Mouse (Mus musculus): ENCODE results near the gene Pign. TPM values are rescaled to one million over a fixed set of nuclear protein-coding genes. Genes with fewer than 3 reads are reported as not detected.

Gene Pign
- polyA plus RNA-seq (2017; shearing (Covaris generic)): 10 to 100 TPM; 16.4 to 18.6 TPM

DNA sequence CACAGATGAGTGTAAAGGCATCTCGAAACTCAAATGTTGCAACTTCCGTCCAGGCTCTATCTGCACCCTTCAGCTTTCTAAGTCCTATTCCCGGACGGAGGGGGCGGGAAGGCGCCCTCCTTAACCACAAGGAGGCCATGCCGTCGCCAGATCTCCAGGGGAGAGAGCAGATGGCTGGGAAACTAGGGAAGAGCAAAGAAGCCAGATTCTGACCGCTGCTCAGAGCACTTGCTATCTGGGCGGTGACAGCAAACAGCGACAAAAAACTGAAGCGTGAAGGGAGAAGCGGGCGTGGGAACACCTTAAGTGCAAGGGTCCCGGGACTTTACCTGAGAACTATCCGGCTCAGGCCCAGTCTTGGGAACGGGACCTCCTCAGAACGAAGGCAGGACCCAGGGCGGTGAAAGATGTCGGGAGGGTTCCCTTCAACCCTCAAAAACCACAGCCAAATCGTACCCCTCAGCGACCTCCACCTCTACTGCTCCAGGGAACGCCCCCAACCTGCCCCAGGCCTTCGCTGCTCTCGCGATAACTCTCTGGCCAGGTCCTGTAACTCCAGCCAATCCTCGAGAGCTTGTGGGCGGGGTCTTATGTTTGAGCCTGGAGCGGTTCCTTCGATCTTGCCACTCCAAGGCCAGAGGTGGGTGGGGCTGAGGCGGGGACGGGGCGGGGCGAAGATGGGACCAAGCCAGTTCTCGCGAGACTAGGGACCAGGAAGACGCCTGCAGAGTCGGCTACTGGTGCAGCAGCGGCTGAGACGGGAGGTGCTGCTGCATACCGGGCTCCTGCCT lies at the start of gene Pign, which contains the start of gene Relch:
Gene Pign (minus strand): TSS at position 507 of the 791 bp plus-strand sequence.
Gene Relch (plus strand): TSS at position 691 of the 791 bp plus-strand sequence.
- peak; percentile 92 for ATAC-seq

DNA sequence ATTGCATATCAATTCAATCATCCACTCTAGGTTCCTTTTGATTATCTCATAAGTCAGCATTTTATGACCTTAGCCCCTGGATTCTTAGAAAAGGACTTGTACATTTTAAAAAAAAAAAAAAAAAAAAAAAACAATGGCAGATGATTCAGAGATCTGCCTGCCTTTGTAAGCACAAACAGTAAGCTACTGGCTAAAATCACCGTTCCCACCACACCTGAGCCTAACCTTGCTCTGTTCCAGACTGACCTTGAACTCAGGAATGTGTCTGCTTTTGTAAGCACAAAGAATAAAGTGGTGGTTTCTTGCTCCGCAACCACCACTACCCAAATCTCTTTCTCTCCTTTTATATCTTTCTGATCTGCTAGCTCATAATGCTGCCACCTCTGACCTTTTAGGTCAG lies 49.3 kb upstream of the Pign start:
- ATAC-seq: no peak

DNA sequence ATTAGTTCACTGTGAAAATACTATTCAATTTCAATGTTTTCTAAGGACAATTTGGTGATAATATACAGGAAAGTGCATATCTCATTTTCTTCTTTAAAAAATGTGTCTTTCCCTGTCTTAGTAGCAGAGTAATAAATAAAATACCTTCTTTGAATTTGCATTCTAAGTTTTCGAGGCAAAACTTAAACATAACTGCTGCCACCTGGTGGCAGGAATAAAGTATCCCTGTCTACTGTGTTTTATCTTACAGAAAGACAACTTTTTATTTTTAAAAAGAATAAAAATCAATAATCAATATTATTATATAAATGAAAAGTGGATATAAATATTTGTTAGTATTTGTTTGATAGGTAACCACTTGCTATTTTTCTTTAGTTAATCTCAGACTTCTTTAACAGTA lies 47.8 kb upstream of the Pign start:
- peak; percentile 42 for ATAC-seq

DNA sequence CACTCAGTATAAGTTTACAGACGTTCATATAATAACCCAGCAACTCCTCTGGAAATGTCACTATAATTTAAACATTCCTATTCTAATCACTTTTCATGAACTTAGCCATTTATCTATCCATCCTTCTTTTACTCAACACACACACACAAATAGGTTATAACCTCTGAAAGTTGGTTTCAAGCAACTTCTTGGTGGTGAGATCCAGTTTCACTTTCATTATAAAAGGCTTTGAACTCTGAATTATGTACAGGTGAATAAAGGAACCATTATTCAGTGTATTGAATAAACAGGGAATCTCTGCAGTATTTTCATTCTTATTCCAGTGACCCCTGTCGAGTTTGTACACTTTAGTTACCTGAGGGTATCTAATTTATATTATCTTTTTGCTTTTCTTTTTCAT lies 45.9 kb upstream of the Pign start:
- peak; percentile 89 for ATAC-seq

DNA sequence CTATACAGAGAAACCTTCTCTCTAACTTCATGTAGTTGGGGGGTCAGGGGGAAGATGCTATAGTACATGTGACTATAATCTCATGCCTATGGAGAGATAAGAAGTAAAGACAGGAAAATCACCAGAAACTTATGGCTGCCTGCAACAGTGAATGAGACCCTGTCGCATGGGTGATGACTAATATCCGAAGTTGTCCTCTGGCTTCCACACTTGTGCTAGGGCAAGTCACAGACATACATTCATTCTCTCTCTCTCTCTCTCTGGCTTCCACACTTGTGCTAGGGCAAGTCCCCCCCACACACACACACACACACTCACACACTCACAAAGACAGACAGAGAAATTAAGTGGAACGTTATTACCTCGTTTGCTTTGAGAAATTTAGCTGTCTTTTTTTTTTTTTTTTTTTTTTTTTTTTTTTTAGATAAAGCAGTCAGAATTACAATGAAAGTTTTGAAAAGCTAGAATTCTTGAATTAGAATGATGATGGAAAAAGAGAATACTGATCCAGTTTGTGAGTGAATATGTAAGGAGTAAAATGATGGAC lies 37.6 kb upstream of the Pign start:
- no peak for ATAC-seq

DNA sequence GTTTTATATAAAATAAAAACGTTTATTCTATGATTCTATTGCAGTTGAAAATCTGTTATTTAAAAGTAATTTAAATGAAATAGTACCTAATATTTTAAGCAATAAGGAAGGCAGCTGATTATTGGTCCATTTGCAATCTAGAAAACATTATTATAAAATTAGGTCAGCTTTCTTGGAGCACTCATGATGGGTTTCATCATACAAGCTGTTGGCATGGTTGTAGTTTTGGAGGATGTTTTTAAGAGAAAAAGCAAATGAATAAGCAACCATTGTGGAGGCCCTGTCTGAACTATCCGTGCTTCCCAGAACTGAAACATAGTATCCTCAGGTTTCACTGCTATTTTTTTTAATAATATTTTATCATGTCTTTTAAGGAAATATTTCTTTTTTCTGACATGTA lies 32.1 kb upstream of the Pign start:
- ATAC-seq: no peak

DNA sequence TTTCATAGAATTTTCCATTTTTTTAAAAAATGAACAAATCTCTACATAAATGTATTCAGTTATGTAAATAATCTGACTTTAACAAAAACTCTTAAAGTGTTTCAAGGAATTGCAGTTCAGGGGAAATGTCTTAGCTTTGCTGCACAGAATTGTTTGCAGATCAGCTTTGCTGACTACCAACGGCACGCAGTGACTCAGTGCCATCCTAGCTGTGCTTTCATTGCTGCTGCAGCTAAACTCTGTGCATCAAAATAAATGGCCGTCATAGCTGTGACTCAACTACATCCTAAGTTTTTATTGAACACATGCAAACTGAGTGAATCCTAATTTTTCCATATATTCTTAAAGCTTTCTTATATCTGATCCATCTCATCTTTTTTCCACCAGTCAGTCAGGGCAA lies 22.0 kb upstream of the Pign start:
- no peak for ATAC-seq

DNA sequence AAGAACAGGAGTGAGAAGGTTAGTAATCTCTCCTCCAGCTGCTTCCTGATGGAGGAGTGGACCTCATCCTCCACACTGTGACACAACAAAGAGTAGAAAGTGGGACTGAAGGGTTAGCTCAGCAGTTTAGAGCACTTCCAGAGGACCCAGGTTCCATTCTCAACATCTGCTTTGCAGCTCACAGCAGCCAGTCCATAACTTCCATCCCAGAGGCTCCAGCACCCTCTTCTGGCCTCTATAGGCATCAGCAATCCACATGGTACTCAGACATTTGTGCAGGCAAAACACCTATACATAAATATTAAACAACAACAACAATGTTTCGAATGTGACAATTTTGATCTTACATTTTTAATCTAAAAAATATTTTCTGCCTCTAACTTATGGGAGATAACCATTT lies 17.1 kb upstream of the Pign start:
- peak; percentile 81 for ATAC-seq

DNA sequence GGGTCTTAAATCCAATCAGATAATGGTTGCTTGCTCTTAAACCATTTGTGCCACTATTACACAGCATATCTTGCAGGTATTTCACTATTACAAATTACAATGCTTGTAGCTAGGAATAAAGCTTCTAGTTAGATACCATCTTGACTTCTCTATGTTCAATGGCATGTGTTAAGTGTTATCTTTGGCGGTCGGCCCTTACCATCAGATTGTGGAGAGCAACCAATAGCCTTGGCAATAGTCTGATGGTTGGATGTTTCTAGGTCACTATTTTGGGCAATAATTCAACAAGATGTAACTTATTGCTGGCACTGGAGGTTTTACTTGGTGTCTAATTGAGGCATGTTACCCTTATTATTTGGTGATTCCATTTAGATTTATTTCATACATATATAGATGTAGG lies 11.3 kb upstream of the Pign start:
- ATAC-seq: no peak

DNA sequence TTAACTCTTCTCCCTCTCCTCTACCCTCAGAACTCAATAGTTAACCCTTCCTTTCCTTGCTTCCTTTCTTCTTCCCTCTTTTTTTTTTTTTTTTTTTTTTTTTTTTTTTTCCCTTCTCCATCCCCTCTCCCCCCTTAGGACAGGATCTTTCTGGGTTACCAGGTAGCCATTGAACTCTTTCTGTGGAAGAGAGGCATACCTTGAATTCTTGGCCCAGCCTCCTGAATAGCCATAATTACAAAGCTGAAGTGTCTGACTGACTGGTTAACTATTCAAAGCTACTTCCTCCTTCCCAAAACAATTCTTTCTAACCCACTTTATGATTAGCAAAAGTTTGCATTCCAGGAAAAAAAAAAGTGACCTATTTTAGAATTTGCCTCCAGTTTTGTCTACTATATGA lies 6.2 kb upstream of the Pign start:
- ATAC-seq: no peak

DNA sequence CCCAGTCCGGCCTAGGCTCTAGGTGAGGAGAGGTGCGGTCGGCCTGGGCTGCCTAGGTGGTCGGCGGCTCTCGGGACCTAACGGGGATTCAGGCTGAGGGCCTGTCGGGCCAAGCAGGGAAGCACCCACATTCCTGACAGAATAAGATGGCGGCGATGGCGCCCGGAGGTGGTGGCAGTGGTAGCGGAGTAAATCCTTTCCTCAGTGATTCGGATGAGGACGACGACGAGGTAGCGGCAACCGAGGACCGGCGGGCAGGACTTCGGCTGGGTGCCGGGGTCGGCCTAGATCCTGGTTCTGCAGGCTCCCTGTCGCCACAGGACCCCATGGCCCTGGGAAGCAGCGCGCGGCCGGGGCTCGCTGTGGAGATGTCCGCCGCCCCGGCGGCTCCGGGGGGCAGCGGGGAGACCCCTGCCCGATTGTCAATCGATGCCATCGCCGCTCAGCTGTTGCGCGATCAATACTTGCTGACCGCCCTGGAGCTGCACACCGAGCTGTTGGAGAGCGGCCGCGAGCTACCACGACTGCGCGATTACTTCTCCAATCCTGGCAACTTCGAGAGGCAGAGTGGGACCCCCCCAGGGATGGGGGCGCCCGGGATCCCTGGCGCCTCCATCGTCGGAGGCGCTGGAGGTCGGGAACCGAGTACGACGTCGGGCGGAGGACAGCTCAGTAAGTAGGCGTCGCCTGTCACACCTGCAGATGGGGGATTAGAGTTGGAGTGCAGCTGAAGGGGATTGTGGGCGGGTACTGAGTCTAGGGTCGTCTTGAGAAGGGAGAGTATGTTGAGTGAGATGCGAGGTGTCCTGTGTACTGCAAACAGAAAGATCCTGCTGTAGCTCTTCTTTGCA lies 710 bp upstream of the Pign start:
- peak; percentile 24 for ATAC-seq

DNA sequence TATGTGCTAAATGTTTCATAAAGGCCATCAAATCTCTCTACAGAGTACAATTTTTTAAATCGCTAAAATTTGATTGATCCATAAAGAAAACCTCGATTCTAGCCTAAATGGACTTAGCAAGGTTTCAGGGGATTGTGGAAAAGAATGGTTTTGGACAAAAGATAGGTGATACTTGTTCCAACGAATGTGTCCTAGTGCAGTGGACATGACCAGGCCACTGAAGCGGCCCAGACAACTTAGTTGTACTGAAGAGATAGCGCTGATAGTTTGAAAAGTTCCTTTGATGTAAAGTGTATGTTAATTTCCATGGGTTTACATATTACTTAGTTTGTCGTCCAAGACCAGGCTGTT lies 682 bp downstream of the Pign start:
- no peak for ATAC-seq

DNA sequence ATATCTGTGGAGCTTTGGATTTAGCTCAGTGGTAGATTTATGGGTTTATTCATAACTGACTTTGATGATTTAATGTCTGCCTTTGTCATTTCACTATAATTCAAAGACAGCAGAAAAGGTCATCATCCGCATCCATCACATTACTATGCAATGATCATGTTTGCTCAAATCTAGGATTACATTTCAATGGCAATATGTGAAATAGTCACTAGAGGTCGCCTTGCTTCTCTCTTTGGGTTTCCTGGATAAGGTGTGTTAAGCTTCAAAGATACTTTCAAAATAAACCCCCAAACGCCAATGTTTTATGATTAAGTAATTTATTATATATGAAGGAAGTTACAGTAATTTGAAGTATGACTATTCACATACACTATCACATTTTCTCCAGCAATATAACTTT lies 3.5 kb downstream of the Pign start:
- ATAC-seq: peak; percentile 21

DNA sequence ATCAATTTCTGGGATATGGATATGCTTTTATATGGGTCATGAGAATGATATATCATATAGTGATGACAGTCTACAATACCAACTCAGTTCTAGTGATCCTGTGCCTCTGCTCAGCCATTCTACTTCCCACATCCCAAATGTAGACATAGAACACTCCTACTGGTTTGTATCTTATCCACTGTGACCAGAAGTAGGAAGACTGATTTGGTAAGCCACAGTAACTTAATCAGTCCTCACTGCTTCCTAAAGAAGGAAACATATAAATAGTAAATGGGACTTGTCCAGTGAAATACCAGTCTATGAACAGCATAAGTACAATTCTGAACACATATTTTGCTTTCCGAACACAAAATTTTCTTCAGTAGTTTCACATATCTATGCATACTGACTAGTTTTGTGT lies 9.5 kb downstream of the Pign start:
- ATAC-seq: no peak

DNA sequence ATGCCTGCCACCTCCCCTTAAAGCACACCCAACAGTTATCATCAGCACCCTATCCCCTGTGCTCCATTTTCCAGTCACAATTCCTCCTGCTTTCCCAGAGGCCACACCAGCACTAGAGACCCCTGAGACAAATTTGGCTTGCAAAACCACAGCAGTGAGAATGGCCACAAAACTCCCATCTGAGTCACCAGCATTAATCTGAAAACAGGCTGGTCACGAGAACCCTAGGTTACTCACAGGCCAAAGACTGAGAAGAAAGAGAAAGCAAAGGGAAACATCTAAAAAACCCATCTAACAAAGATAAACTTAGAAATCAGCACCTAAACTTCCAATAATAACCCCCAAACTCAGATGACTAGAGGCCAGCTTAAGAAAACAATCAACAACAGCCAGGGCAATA lies 12.8 kb downstream of the Pign start:
- no peak for ATAC-seq

DNA sequence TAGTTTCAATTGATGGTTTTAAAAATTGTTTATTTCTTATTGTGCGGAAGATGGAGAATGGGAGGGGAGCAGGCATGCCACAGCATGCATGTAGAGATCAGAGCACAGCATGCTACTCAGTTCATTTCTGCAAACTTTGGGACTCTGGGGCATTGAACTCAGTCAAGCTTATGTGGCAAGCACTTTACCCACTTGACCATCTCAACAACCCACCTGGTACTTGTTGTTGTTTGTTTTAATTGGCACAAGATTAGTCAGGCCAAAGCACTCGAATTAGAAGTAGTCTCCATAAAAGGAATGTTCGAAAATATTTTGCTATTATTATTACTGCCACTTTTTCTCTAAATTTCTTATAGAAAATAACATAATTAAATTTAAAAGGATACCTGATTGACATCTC lies 19.4 kb downstream of the Pign start:
- ATAC-seq: no peak

DNA sequence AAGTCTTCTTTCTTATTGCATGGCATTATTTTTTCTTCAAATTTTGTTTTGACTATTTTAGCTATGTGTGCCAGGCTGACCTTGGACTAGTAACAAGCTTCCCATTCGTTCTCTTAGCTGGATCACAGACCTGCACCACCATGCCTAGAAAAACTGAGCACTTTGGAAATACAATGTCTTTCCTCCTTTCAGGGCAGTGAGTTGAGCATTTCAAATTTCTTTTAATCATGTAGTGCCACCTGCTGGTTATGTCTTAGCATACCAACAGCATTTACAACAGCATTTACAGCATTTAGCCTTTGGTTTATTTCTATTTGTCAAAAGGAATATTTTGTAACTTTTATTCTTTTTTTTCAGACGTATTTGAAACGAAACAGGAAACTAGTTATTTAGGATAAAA lies 33.0 kb downstream of the Pign start:
- peak; percentile 54 for ATAC-seq

DNA sequence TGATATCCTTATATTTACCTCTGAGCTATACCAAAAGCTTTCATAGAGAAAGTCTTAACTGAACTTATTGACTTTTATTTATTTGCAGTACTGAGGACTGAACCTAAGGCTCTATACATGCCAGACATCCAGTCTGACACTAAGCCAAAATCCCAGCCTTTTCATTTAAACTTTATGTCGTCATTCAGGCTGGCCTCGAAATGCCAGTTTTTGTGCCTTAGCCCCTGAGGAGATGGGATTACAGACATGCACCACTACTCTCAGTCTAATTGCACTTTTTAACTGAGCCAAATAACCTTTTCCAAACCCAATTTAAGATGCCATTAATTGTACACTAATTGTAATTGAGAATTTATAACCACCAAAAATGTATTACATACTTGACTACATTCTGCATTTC lies 73.8 kb downstream of the Pign start:
- no peak for ATAC-seq

DNA sequence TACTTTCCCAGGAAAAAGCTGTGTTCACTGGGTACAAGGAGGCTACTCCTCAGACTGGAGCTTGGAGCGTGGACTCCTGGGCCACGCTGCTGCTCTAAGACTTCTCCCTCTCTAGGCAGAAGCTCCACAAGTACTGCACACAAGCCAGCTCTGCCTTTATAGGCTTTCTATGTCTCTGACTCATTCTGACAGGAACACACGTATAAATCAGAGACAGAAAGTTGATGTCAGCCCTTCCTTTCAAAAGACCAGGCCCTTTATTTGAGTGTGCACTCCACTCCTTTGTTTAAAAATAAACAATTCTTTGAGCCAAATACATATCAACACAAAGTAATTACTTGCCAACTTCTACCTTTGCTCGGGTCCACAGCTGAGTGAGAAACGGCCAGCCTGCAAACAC lies 74.8 kb downstream of the Pign start:
- no peak for ATAC-seq

DNA sequence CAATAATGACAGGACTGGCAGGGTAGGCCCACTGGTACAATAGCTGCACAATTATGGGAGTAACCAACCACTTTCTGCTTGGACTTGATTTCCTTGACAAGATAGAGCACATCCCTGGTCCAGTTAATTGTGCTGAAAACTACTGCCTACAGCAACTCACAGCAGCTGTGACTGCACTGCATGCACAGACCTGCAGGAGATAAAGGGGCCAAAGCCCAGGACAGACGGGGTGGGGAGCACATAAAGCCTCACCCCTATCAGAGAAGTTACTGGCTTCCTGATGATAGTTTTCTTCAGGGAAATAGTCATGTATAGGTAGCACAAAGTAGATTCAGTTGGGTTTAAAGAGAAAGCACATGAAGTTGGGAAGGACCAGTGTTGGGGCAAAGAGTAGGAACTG lies 80.7 kb downstream of the Pign start:
- ATAC-seq: no peak

DNA sequence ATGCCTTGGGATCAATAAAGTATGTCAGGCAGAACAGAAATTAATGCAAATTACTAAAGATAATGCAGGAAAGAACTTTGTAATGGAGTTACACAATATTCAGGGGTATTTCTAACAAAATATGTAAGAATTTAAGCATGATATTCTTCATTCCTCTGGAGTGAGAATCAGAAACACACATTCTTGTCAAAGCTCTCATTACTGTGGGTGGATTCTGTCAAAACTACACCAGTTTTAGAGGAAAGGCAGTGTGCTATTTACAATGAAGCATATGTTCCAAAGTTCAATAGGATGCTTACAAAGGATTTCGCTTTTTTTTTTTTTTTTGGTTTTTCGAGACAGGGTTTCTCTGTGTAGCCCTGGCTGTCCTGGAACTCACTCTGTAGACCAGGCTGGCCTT lies 82.6 kb downstream of the Pign start:
- ATAC-seq: no peak

DNA sequence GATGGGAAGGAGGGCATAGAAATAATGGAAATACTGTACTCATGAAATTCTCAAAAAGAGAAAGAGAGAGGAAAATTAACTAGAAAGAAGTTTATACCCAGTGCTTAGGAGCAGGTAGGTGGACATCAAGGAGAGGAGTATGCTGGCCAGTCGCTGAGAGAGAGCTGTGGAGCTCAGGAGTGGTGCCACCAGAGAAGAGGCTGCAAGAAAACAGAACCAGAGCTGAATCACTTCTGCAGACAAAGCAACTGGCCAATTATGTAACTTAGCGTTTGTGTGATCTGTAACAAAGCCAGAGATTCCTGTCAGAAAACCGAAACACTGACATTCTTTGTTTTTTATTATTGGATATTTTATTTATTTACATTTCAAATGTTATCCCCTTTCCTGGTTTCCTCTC lies 97.4 kb downstream of the Pign start:
- ATAC-seq: no peak

DNA sequence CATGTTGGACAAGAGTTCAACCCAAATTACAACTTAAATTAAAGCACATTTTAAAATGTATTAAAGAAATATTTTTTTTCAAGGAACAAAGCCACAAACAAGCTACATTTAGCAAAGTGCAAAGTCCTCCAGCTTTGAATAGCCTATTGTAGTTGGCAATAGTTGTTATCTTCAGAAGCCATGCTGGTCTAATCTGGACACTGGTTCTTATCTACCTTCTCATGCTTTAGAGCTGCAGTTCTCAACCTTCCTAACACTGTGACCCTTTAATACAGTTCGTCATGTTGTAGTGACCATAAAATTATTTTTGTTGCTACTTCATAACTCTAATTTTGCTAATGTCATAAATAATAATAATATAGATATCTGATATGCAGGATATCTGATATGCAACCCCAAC lies 99.2 kb downstream of the Pign start:
- no peak for ATAC-seq

DNA sequence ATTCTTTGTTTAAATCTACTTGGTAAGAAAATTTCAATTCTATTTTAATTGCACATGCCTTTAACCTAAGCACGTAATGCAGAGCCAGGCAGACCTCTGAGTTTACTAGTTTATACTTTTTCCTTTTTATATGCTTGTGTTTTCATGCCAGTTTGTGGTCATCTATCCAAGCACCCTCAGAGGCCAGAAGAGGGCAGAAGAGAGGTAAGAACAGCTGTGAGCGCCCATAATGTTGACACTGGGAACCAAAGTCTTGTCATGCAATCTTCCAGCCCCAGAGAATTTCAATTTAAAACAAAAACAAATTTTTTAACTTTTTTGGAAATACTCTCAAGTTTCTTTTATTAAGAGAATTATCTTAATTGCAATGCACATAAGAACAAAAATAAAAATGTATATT lies 99.7 kb downstream of the Pign start:
- no peak for ATAC-seq
